Mouse (Mus musculus): ENCODE data around the gene Scpep1. TPM values are rescaled to one million over a fixed set of nuclear protein-coding genes. Genes with fewer than 3 reads are reported as not detected.

Gene Scpep1
- polyA plus RNA-seq, 1 experiment from 2014 or later: 72.9 TPM

DNA sequence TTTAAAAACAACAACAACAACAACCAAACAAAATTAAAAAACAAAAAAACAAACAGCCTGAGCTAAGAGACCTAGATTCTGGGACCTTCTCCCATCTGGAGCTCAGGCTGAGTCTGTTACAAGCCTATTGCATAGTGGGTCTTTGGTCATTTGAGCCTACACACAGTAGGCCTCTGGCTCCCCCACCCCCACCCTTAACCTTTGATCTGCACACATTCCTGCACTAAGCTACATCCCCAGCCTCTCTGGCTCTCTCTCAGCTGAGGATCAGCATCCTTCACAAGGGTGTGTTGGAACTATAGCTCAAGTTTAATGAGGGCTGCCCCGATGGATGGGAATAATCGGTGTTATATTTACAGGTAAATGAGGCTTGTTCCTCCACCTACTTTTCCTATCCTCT is 40.4 kb upstream of the Scpep1 start:
- whole genome bisulfite sequencing: 90% methylated on average over 2 of the region's 2 CpGs

DNA sequence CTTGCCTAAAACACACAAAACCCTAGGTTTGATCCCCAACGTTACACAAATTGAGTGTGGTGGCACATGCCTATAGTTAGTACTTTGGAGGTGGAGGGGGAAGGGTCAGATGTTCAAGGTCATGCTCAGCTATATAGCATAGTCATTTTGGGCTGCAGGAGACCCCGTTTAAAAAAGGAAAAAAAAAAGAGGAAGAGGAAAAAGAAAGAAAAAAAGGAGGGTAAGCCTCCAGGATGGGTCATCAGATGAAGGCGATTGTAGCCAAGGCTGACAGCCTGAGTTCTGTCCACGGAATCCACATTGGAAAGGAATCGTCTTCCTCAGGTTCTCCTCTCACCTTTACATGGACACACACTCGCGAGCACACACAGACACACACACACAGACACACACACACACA is 39.2 kb upstream of the Scpep1 start:
- H3K4me3 ChIP-seq: no peak overlapping the region
- peaks cover 14% of the 10 kb centered on the region for H3K36me3 ChIP-seq (replicated peaks)
- DNase-seq (ENCODE audit: low spot score): no peak
- WGBS: 91% methylated on average over 7 of the region's 7 CpGs
- H3K27me3 ChIP-seq (replicated peaks; ENCODE audit: low read depth, poor library complexity, severe bottlenecking): peaks cover 18% of the 10 kb centered on the region
- H3K27ac ChIP-seq (replicated peaks): no peak overlapping the region
- H3K4me1 ChIP-seq: peaks cover 13% of the 10 kb centered on the region
- no peaks in the 10 kb centered on the region for H3K9me3 ChIP-seq

More for the DNA sequence above, 40.4 kb upstream of the Scpep1 start:
- Histone ChIP-seq H3K27ac (replicated peaks) (no peak overlapping the region), H3K9me3 (no peaks in the 10 kb centered on the region), H3K4me3 (no peak overlapping the region), H3K36me3 (replicated peaks) (peaks cover 9% of the 10 kb centered on the region), H3K4me1 (peaks cover 15% of the 10 kb centered on the region), H3K27me3 (replicated peaks; ENCODE audit: low read depth, poor library complexity, severe bottlenecking) (peaks cover 29% of the 10 kb centered on the region)
- no peak for DNase-seq (ENCODE audit: low spot score)

DNA sequence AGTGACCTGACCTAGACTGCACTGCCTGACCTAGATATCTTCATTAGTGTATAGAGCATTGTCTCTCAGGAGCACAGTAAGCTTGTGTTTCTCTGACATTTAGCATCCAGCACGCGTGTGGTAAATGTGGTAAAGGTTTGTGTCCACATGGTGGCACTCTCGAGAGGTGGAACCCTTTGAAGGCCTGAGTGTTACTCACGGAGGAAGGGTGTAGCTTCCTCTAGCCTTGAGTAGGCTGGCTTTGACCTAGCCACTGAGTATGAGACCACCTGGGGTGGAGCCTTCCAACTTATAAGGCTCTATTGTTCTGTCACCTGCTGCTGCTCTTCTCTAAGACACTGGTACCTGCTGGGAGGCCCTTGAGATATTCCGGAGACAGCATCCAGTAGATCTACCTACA is 38.4 kb upstream of the Scpep1 start:
- peak; percentile 50 for DNase-seq (ENCODE audit: low spot score)
- H3K27me3 ChIP-seq (replicated peaks; ENCODE audit: low read depth, poor library complexity, severe bottlenecking): peaks cover 10% of the 10 kb centered on the region
- H3K36me3 ChIP-seq (replicated peaks): peaks cover 21% of the 10 kb centered on the region
- 15% methylated on average over 5 of the region's 5 CpGs for WGBS
- no peaks in the 10 kb centered on the region for H3K9me3 ChIP-seq
- peaks cover 4% of the 10 kb centered on the region for H3K4me1 ChIP-seq
- no peak overlapping the region for H3K4me3 ChIP-seq
- H3K27ac ChIP-seq (replicated peaks): no peak overlapping the region

DNA sequence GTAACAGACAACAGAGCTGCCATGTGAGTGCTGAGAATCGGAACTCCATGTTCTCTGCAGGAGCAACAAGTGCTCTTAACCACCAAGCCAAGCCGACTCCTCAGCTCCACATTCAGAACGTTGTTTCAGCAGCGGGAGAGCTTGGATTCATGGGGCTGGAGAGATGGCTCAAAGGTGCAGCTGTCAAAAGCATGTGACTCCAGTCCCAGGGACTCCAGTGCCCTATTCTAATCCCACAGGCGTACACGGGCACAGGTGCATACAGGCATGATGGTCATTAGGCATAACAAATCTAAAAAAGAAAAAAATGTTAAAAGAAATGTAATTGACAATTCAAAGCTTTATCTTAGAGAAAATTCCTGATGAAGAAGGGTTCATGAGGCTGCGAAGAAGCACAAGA is 37.9 kb upstream of the Scpep1 start:
- no peak overlapping the region for H3K27ac ChIP-seq (replicated peaks)
- WGBS: 58% methylated on average over 7 of the region's 7 CpGs
- no peaks in the 10 kb centered on the region for H3K9me3 ChIP-seq

DNA sequence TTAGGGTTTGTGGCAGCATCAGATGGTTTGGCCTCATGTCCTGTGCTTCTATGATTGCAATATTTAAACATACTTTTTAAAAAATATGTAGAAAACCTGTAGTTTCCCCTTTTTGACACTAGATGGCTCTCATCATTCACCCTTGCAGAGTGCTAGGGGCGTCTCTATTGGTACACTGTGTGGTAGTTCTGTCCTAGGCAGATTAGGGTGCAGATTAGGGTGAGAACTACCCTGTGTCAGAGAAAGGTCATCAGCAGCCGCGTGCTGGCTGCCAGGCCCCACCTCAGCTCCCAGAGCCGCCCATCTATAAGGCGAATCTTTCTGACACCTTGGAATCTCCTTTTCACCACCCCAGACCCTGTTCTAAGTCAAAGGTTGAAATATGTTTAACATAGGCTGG is 34.3 kb upstream of the Scpep1 start:
- H3K4me3 ChIP-seq: no peak overlapping the region
- H3K27me3 ChIP-seq (replicated peaks; ENCODE audit: low read depth, poor library complexity, severe bottlenecking): no peaks in the 10 kb centered on the region
- no peaks in the 10 kb centered on the region for H3K4me1 ChIP-seq
- 78% methylated on average over 5 of the region's 5 CpGs for WGBS
- no peak for DNase-seq (ENCODE audit: low spot score)
- no peaks in the 10 kb centered on the region for H3K9me3 ChIP-seq
- no peak overlapping the region for H3K27ac ChIP-seq (replicated peaks)
- H3K36me3 ChIP-seq (replicated peaks): peaks cover 59% of the 10 kb centered on the region

More for the DNA sequence above, 37.9 kb upstream of the Scpep1 start:
- Histone ChIP-seq H3K36me3 (replicated peaks) (peaks cover 25% of the 10 kb centered on the region), H3K27me3 (replicated peaks; ENCODE audit: low read depth, poor library complexity, severe bottlenecking) (peaks cover 5% of the 10 kb centered on the region), H3K4me1 (no peaks in the 10 kb centered on the region), H3K4me3 (no peak overlapping the region)
- no peak for DNase-seq (ENCODE audit: low spot score)

DNA sequence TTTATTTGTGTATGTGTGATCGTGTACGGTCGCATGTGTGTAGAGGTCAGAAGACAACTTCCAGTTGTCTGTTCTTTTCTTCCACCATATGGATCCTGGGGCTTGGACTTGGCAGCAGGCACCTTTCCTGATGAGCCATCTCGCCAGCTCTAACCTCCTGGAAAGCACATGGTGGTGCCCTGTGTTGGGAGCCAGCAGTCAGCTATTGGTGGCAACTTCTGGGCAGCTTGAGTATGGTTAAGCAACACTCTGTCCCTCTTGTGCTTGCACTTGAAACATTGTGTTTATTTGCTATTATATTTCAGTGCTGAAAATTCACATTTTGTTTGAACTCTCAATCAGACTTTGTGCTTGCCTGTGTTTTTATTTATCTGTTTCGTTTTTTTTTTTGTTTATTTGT is 33.7 kb upstream of the Scpep1 start:
- H3K27me3 ChIP-seq (replicated peaks; ENCODE audit: low read depth, poor library complexity, severe bottlenecking): no peaks in the 10 kb centered on the region
- WGBS: 81% methylated on average over 5 of the region's 5 CpGs
- H3K9me3 ChIP-seq: no peaks in the 10 kb centered on the region
- no peaks in the 10 kb centered on the region for H3K4me1 ChIP-seq
- peaks cover 65% of the 10 kb centered on the region for H3K36me3 ChIP-seq (replicated peaks)
- no peak for DNase-seq (ENCODE audit: low spot score)
- no peak overlapping the region for H3K27ac ChIP-seq (replicated peaks)
- H3K4me3 ChIP-seq: no peak overlapping the region

DNA sequence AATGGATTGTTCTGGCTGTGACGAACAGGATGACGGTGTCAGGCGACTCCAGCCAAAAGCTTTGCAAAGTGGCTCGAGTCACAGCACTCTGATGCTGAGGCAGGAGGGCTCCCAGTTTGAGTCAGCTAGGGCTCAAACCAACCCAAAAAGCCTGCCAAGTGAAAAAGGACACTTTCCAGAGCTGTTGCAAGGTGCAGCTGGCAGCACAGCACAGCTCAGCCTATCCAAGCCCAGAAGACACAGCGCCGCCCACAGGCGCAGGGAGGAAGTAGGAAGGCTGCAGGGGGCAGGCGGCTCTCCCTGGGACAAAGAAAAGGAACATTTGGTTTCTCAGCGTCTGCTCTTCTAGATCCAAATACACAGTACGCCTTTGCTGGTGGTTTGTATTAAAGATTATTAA is 31.4 kb upstream of the Scpep1 start:
- no peak overlapping the region for H3K4me3 ChIP-seq
- H3K4me1 ChIP-seq: no peaks in the 10 kb centered on the region
- H3K27me3 ChIP-seq (replicated peaks; ENCODE audit: low read depth, poor library complexity, severe bottlenecking): no peaks in the 10 kb centered on the region
- H3K9me3 ChIP-seq: no peaks in the 10 kb centered on the region
- DNase-seq (ENCODE audit: low spot score): no peak
- WGBS: 86% methylated on average over 10 of the region's 10 CpGs
- H3K36me3 ChIP-seq (replicated peaks): peaks cover 87% of the 10 kb centered on the region
- H3K27ac ChIP-seq (replicated peaks): no peak overlapping the region

DNA sequence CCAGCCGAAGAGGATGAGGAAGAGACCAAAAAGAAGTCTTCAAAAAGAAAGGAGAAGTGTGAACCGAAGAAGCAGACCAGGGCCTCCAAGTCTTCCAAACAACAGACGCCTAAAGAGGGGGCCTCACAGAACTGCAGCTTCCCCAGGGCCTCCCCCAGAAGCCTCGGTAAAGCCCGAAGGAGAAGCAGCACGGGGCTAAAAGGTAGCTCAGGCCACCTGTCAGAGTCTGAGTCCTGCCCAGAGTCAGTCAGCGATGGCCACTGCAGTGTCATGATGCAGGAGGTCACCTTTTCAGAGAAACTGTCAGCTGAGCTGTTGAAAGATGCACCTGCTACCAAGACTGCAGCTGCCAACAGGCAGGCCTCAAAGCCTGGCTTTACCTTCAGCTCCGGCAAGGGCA is 26.1 kb upstream of the Scpep1 start:
- 93% methylated on average over 8 of the region's 8 CpGs for WGBS
- Histone ChIP-seq H3K27me3 (replicated peaks; ENCODE audit: low read depth, poor library complexity, severe bottlenecking) (no peaks in the 10 kb centered on the region), H3K4me1 (no peaks in the 10 kb centered on the region), H3K4me3 (no peak overlapping the region), H3K9me3 (no peaks in the 10 kb centered on the region), H3K36me3 (replicated peaks) (peaks cover 73% of the 10 kb centered on the region), H3K27ac (replicated peaks) (no peak overlapping the region)
- no peak for DNase-seq (ENCODE audit: low spot score)

DNA sequence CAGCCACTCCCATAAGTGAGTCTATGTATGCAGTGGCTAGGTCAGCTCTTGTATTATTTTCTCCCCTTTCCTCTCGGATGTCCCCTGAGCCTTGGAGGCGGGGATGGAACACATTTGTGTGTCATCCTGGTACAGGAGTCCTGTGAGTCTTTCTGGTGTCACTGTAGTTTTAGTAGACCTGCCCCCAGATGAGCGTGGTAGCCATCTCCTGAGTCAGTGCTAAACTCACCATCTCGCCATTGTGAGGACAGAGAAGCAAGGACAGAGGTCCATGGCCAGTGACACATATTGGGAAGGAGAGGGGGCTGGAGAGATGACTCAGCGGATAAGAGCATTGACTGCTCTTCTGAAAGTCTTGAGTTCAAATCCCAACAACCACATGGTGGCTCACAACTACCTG is 21.9 kb upstream of the Scpep1 start:
- no peaks in the 10 kb centered on the region for H3K27me3 ChIP-seq (replicated peaks; ENCODE audit: low read depth, poor library complexity, severe bottlenecking)
- H3K36me3 ChIP-seq (replicated peaks): peaks cover 39% of the 10 kb centered on the region
- H3K4me1 ChIP-seq: peaks cover 16% of the 10 kb centered on the region
- DNase-seq (ENCODE audit: low spot score): no peak
- H3K4me3 ChIP-seq: no peak overlapping the region
- WGBS: 93% methylated on average over 5 of the region's 5 CpGs
- no peaks in the 10 kb centered on the region for H3K9me3 ChIP-seq
- H3K27ac ChIP-seq (replicated peaks): no peak overlapping the region

DNA sequence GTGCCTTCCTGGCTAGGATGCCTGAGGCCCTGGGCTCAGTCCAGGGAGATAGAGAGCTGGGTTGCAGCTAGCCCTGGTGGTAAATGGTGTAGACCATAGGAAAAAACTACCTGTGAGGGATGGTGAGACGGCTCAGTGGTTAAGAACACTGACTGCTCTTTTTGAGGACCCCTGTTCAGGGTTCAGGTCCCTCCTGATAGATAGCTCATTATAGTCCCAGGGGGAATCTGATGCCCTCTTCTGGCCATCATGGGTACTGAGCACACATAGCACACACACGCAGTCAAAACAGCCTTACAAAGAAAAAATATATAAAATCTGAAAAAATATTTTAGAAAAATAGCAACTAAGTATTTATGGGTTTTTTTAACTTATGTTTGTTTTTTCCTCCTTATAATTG is 21.1 kb upstream of the Scpep1 start:
- Histone ChIP-seq H3K4me3 (no peak overlapping the region), H3K36me3 (replicated peaks) (peaks cover 30% of the 10 kb centered on the region), H3K9me3 (no peaks in the 10 kb centered on the region), H3K4me1 (peaks cover 16% of the 10 kb centered on the region), H3K27ac (replicated peaks) (no peak overlapping the region), H3K27me3 (replicated peaks; ENCODE audit: low read depth, poor library complexity, severe bottlenecking) (no peaks in the 10 kb centered on the region)
- no peak for DNase-seq (ENCODE audit: low spot score)
- WGBS: 94% methylated on average over 2 of the region's 2 CpGs

DNA sequence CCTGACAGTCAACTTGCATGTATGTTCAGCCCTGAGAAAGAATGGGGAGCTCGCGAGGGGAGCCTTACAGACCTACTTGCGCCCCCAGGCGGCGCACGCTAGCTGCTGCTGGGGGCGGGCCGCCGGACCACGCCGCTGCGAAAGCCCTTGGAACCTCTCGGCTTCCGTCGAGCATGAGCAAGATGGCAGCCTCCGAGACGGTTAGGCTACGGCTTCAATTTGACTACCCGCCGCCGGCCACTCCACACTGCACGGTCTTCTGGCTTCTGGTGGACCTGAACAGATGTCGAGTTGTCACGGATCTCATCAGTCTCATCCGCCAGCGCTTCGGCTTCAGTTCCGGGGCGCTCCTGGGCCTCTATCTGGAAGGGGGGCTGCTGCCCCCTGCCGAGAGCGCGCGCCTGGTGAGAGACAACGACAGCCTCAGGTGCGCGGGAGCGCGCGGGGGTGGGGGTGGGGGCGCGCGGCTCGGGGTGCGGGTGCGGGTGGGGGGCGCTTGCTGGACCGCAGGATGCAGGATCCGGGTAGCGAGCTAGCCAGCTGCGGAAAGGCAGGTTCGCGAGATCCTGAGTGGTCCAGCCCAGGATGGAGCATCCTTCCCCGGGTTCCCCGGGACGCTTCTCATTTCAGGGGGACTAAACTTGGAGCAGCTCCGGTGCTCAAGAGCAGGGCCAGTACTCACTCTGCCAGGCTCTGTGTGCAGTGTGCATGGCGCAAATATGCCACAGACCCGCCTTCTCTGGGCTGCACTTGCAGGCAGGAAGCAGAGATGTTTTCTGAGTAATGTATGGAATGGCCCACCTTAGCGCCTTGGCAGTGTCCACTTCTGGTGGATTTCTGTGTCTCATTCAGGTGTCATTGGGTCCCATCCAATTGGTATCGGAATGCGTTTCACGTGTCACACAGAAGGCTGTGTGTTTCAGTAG is 18.8 kb upstream of the Scpep1 start:
- 2% methylated on average over 62 of the region's 62 CpGs for WGBS
- H3K27me3 ChIP-seq (replicated peaks; ENCODE audit: low read depth, poor library complexity, severe bottlenecking): no peaks in the 10 kb centered on the region
- peak; percentile 95 for DNase-seq (ENCODE audit: low spot score)

DNA sequence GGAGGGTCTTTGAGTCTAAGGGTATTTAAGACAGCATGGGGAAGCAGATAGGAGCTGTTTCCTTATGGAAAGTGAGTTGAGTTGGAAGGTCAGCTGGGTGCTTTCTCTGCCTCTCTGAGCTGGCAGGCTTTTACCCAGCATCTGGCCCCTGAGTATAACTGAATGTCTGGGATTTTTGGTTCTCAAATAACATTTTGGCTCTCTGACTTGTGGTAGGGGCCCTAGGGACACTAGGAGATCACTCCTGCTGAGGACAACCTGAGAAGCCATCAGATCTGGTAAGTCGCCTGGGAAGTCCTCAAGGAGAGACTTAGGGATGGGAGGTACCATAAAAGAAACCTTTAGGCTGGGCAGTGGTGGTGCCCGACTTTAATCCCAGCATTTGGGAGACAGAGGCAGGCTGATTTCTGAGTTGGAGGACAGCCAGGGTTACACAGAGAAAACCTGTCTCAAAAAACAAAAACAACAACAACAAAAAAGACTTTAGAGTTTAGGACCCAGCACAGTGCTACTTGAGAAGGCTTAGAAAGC is 15.0 kb upstream of the Scpep1 start, which contains the start of gene Coil:
Coil (plus strand) TSS at position 51 of the 531 bp plus-strand sequence.
- Histone ChIP-seq H3K4me1 (peaks cover 10% of the 10 kb centered on the region), H3K27me3 (replicated peaks; ENCODE audit: low read depth, poor library complexity, severe bottlenecking) (no peaks in the 10 kb centered on the region), H3K36me3 (replicated peaks) (no peaks in the 10 kb centered on the region), H3K4me3 (no peak within 1 kb of the TSS), H3K27ac (replicated peaks) (no peak within 1 kb of the TSS), H3K9me3 (no peaks in the 10 kb centered on the region)
- peak; percentile 14 for DNase-seq (ENCODE audit: low spot score)
- WGBS: 34% methylated on average over 2 of the region's 2 CpGs

More for the DNA sequence above, 18.8 kb upstream of the Scpep1 start:
- Histone ChIP-seq H3K4me3 (peak overlapping the region; percentile 81), H3K9me3 (no peaks in the 10 kb centered on the region), H3K4me1 (peaks cover 16% of the 10 kb centered on the region), H3K36me3 (replicated peaks) (peaks cover 21% of the 10 kb centered on the region), H3K27ac (replicated peaks) (peak overlapping the region; percentile 94)

DNA sequence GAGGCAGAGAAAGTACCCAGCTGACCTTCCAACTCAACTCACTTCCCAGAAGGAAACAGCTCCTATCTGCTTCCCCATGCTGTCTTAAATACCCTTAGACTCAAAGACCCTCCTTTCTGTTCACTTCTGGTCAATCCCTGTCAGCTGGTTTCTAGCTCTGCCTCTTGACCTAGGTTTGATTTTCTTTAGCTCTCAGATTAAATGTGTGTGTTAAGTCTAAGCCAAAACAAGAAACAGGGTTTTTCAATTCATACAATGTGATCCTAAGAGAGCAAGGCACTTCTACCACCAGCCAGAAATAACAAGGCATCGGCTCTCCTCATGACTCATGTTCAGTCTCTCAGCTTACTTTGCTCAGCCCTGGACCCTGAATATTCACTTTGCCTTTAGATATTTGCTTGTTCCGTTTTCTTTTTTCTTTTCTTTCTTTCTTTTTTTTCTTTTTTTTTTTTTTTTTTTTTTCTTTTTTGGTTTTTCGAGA is 11.7 kb upstream of the Scpep1 start, which contains the start of gene Elobl:
Elobl (minus strand) TSS at position 51 of the 481 bp plus-strand sequence.
- Histone ChIP-seq H3K4me3 (no peak within 1 kb of the TSS), H3K9me3 (no peaks in the 10 kb centered on the region), H3K4me1 (no peaks in the 10 kb centered on the region), H3K27me3 (replicated peaks; ENCODE audit: low read depth, poor library complexity, severe bottlenecking) (no peaks in the 10 kb centered on the region), H3K27ac (replicated peaks) (no peak within 1 kb of the TSS), H3K36me3 (replicated peaks) (no peaks in the 10 kb centered on the region)
- no peak for DNase-seq (ENCODE audit: low spot score)
- WGBS: 83% methylated on average over 3 of the region's 3 CpGs
